Mouse (Mus musculus) forebrain, embryonic 11.5 days (tissue): ENCODE results near the gene Stag1. TPM values are rescaled to one million over a fixed set of nuclear protein-coding genes. Genes with fewer than 3 reads are reported as not detected.

ENCODE experiments used
- ATAC-seq: fragments of 200-750 bp; cut with Nextera tagmentation; replicated peaks from 2 replicates; pipeline ENCODE4 v1.8.0; 2017; ENCODE audit warnings: moderate TSS enrichment; ENCODE audit not compliant: low FRiP score
- DNase-seq: peaks from one replicate; pipeline ENCODE4 v3.0.0-alpha.2; 2017; ENCODE audit warnings: low spot score
- H3K27ac ChIP-seq: fragments of 300-500 bp; sonication (generic); 2 replicates; pipeline ENCODE4 v1.5.1; 2014; ENCODE audit warnings: low read depth, low read length
- H3K27me3 ChIP-seq: fragments of 300-500 bp; sonication (generic); 2 replicates; pipeline ENCODE4 v1.6.1; 2014; ENCODE audit warnings: mild to moderate bottlenecking, low read length, mixed read lengths; ENCODE audit not compliant: control insufficient read depth, insufficient read depth
- H3K36me3 ChIP-seq: fragments of 300-500 bp; sonication (generic); 2 replicates; pipeline ENCODE4 v1.6.1; 2014; ENCODE audit warnings: mild to moderate bottlenecking, low read length, moderate library complexity, mixed read lengths; ENCODE audit not compliant: control insufficient read depth, insufficient read depth
- H3K4me1 ChIP-seq: fragments of 300-500 bp; sonication (generic); replicated peaks from 2 replicates; pipeline ENCODE4 v1.6.1; 2014; ENCODE audit warnings: low read length, mixed read lengths; ENCODE audit not compliant: control insufficient read depth, insufficient read depth
- H3K4me2 ChIP-seq: fragments of 300-500 bp; sonication (generic); 2 replicates; pipeline ENCODE4 v1.6.1; 2014; ENCODE audit warnings: low read depth, mild to moderate bottlenecking, low read length, moderate library complexity, mixed read lengths; ENCODE audit not compliant: severe bottlenecking
- H3K4me3 ChIP-seq: fragments of 300-500 bp; sonication (generic); 2 replicates; pipeline ENCODE4 v1.5.1; 2014; ENCODE audit warnings: low read depth, low read length
- H3K9ac ChIP-seq: fragments of 300-500 bp; sonication (generic); 2 replicates; pipeline ENCODE4 v1.6.1; 2014; ENCODE audit warnings: low read length
- H3K9me3 ChIP-seq: fragments of 300-500 bp; sonication (generic); 2 replicates; pipeline ENCODE4 v1.6.1; 2016; ENCODE audit warnings: low read length, mixed read lengths; ENCODE audit not compliant: control insufficient read depth
- WGBS: fragments of 180-500 bp; shearing (Covaris S2); extraction: QIAGEN DNeasy Blood & Tissue Kit; methylation state at CpG from one replicate; pipeline ENCODE4 v1.1.7; 2014; 5-methylcytosine and 5-hydroxymethylcytosine counted together
- polyA plus RNA-seq: library from polyadenylated mRNA; unstranded; fragments of >200 nt; fragmentation: Nextera tagmentation; extraction: Ambion mirVana; gene quantifications from 2 replicates; pipeline ENCODE4 v1.2.1, GENCODE M21; 2014

The Stag1 gene
- polyA plus RNA-seq, result 57.8 and 63.0 TPM in 2 replicates

GRCm38 (mm10) chr9:100597546-100597945 lies at the start of gene Stag1:
Gene Stag1 (plus strand): TSS chr9:100597798.
- no peaks in the 10 kb centered on the region; the same call in 1 of the 2 replicates for H3K4me1 ChIP-seq
- 94% methylated on average over 8 of the region's 8 CpGs for WGBS
- H3K36me3 ChIP-seq, result no peaks in the 10 kb centered on the region
- DNase-seq (no peak), ATAC-seq (no peak)
- H3K9me3 ChIP-seq, result no peaks in the 10 kb centered on the region
- H3K9ac ChIP-seq, result no peak within 1 kb of the TSS
- no peak within 1 kb of the TSS for H3K4me2 ChIP-seq
- H3K4me3 ChIP-seq, result no peak within 1 kb of the TSS
- H3K27me3 ChIP-seq, result no peaks in the 10 kb centered on the region
- H3K27ac ChIP-seq, result no peak within 1 kb of the TSS

- ATAC-seq (no peak), DNase-seq (no peak)
- 92% methylated on average over 2 of the region's 2 CpGs for WGBS
These were observed 49.3 kb upstream of the Stag1 start for GRCm38 (mm10) chr9:100548313-100548712.

GRCm38 (mm10) chr9:100555686-100556085 lies 41.9 kb upstream of the Stag1 start:
- no peak overlapping the region for H3K27ac ChIP-seq
- no peaks in the 10 kb centered on the region for H3K4me1 ChIP-seq
- H3K4me2 ChIP-seq, result no peak overlapping the region
- no peak for DNase-seq
- ATAC-seq, result no peak
- H3K36me3 ChIP-seq, result no peaks in the 10 kb centered on the region
- H3K9me3 ChIP-seq, result no peaks in the 10 kb centered on the region
- 80% methylated on average over 5 of the region's 5 CpGs for WGBS
- H3K4me3 ChIP-seq, result no peak overlapping the region
- H3K27me3 ChIP-seq, result no peaks in the 10 kb centered on the region
- H3K9ac ChIP-seq, result no peak overlapping the region

More at GRCm38 (mm10) chr9:100548313-100548712, 49.3 kb upstream of the Stag1 start:
- Histone ChIP-seq H3K27me3 (no peaks in the 10 kb centered on the region), H3K27ac (no peak overlapping the region), H3K4me3 (no peak overlapping the region), H3K4me1 (no peaks in the 10 kb centered on the region; the same call in 1 of the 2 replicates), H3K36me3 (0 out of 2 replicates have a peak, but pooled peaks cover 3% of the 10 kb centered on the region), H3K4me2 (no peak overlapping the region), H3K9me3 (peaks cover 2% of the 10 kb centered on the region; the same call in 1 of the 2 replicates), H3K9ac (no peak overlapping the region)

- 77% methylated on average over 4 of the region's 4 CpGs for WGBS
- Histone ChIP-seq H3K27ac (no peak overlapping the region), H3K9me3 (no peaks in the 10 kb centered on the region), H3K36me3 (no peaks in the 10 kb centered on the region), H3K4me3 (no peak overlapping the region), H3K9ac (no peak overlapping the region), H3K27me3 (no peaks in the 10 kb centered on the region), H3K4me1 (no peaks in the 10 kb centered on the region), H3K4me2 (no peak overlapping the region)
- ATAC-seq (no peak), DNase-seq (no peak)
These were observed 39.5 kb upstream of the Stag1 start for GRCm38 (mm10) chr9:100558023-100558573.

GRCm38 (mm10) chr9:100558991-100559390 lies 38.6 kb upstream of the Stag1 start:
- DNase-seq, result no peak
- Histone ChIP-seq H3K4me2 (no peak overlapping the region), H3K36me3 (no peaks in the 10 kb centered on the region), H3K9ac (no peak overlapping the region), H3K27ac (no peak overlapping the region), H3K27me3 (no peaks in the 10 kb centered on the region), H3K4me1 (no peaks in the 10 kb centered on the region), H3K9me3 (no peaks in the 10 kb centered on the region), H3K4me3 (no peak overlapping the region)
- ATAC-seq, result no peak

- no peaks in the 10 kb centered on the region for H3K27me3 ChIP-seq
- no peaks in the 10 kb centered on the region for H3K9me3 ChIP-seq
- 90% methylated on average over 10 of the region's 10 CpGs for WGBS
- no peak overlapping the region for H3K27ac ChIP-seq
- H3K36me3 ChIP-seq, result no peaks in the 10 kb centered on the region
- DNase-seq, result no peak
- H3K9ac ChIP-seq, result no peak overlapping the region
- no peaks in the 10 kb centered on the region for H3K4me1 ChIP-seq
- H3K4me2 ChIP-seq, result no peak overlapping the region
- no peak overlapping the region for H3K4me3 ChIP-seq
- ATAC-seq, result no peak
These were observed 37.2 kb upstream of the Stag1 start for GRCm38 (mm10) chr9:100560251-100560890.

GRCm38 (mm10) chr9:100569798-100570625 lies 27.6 kb upstream of the Stag1 start:
- ATAC-seq (peak; percentile 61), DNase-seq (peak; percentile 70)
- Histone ChIP-seq H3K4me2 (peak overlapping the region; percentile 88), H3K9me3 (no peaks in the 10 kb centered on the region), H3K4me3 (peak overlapping the region; percentile 59), H3K4me1 (peaks cover 4% of the 10 kb centered on the region; the same call in 1 of the 2 replicates), H3K27me3 (no peaks in the 10 kb centered on the region), H3K27ac (no peak overlapping the region), H3K36me3 (no peaks in the 10 kb centered on the region), H3K9ac (peak overlapping the region; percentile 71)
- 13% methylated on average over 32 of the region's 32 CpGs for WGBS

- H3K36me3 ChIP-seq, result no peaks in the 10 kb centered on the region
- ATAC-seq, result peak; percentile 92
These were observed 26.9 kb upstream of the Stag1 start, which contains the start of gene Slc35g2 for GRCm38 (mm10) chr9:100570626-100571233. Gene Slc35g2 (minus strand): TSS chr9:100571090.

More at GRCm38 (mm10) chr9:100570626-100571233, 26.9 kb upstream of the Stag1 start, which contains the start of gene Slc35g2:
- Histone ChIP-seq H3K9ac (peak within 1 kb of the TSS; percentile 71), H3K27ac (no peak within 1 kb of the TSS; the same call in 1 of the 2 replicates), H3K4me1 (peaks cover 4% of the 10 kb centered on the region; the same call in 1 of the 2 replicates), H3K4me2 (peak within 1 kb of the TSS; percentile 88), H3K27me3 (no peaks in the 10 kb centered on the region), H3K9me3 (no peaks in the 10 kb centered on the region), H3K4me3 (peak within 1 kb of the TSS; percentile 59)
- DNase-seq, result peak; percentile 90
- under 1% methylated on average over 55 of the region's 55 CpGs for WGBS
